Comparison of ENCODE assay signal across 21 mouse cellular contexts in genomic region chr10:62511528-62511927, GRCm38 (mm10). TPM values are rescaled to one million over a fixed set of nuclear protein-coding genes. Genes with fewer than 3 reads are reported as not detected.
DNase-seq lines count a peak whose midpoint lies in the region; ATAC-seq and TF ChIP-seq lines count a peak whose summit lies in the region.
"Had no signal": no experiment of that assay in that cellular context is flagged by ENCODE, and none has a peak within 500 bp of the region (broad histone marks: within the 10 kb centered on the region; RNA-seq: fewer than 3 reads in every experiment).

No protein-coding gene starts in this region.

- no peak for TF ChIP-seq CTCF in liver, postnatal 0 days (IDR thresholded peaks at IDR 0.05; ENCODE audit: low read depth)
- no peak for TF ChIP-seq CTCF in G1E (IDR thresholded peaks at IDR 0.05; ENCODE audit: low read depth, low read length)

- intact Hi-C loops in gastrocnemius, postnatal 36 days (cut with DNase I) = no loop called here

- no peaks in the 10 kb centered on the region for H3K9me3 ChIP-seq in liver, postnatal 0 days (ENCODE audit: low read length)
- H3K9me3 ChIP-seq in liver, embryonic 11.5 days (ENCODE audit: control insufficient read depth, low read length) = no peaks in the 10 kb centered on the region
- no peaks in the 10 kb centered on the region for H3K9me3 ChIP-seq in G1E (replicated peaks)
- H3K9me3 ChIP-seq: embryonic facial prominence, embryonic 13.5 days; forebrain, embryonic 13.5 days; heart, embryonic 13.5 days had no signal

- no peak overlapping the region for H3K4me3 ChIP-seq in liver, postnatal 0 days (ENCODE audit: low read depth, low read length)
- no peak overlapping the region for H3K4me3 ChIP-seq in liver, embryonic 11.5 days (ENCODE audit: low read depth, low read length)
- H3K4me3 ChIP-seq in G1E (ENCODE audit: low read depth, low read length) = no peak overlapping the region
- H3K4me3 ChIP-seq: embryonic facial prominence, embryonic 13.5 days; forebrain, embryonic 13.5 days; heart, embryonic 13.5 days had no signal

- no peak for ATAC-seq in liver, postnatal 0 days
- no peak for ATAC-seq in liver, embryonic 11.5 days (replicated peaks; ENCODE audit: low FRiP score)
- peak; percentile 28 for ATAC-seq in G1E (ENCODE audit: extremely low read depth, insufficient number of reproducible peaks, low FRiP score, poor library complexity, severe bottlenecking)
- ATAC-seq in granulocyte monocyte progenitor cell, adult 5-6 weeks (replicated peaks; ENCODE audit: poor library complexity, severe bottlenecking) = peak; percentile 47
- peak; percentile 12; the same call in 1 of the 2 replicates for ATAC-seq in monocyte, adult 5-6 weeks (replicated peaks; ENCODE audit: insufficient number of reproducible peaks, low FRiP score, low TSS enrichment, poor library complexity, severe bottlenecking)
- ATAC-seq: forebrain, embryonic 13.5 days; forebrain, postnatal 0 days had no signal

- peak overlapping the region; percentile 22; the same call in 1 of the 2 replicates for H3K27ac ChIP-seq in liver, postnatal 0 days (ENCODE audit: low read depth)
- no peak overlapping the region for H3K27ac ChIP-seq in liver, embryonic 11.5 days (ENCODE audit: low read depth, low read length)
- H3K27ac ChIP-seq: embryonic facial prominence, embryonic 13.5 days; forebrain, embryonic 13.5 days; heart, embryonic 13.5 days; hindbrain, embryonic 14.5 days had no signal

- H3K27me3 ChIP-seq in liver, postnatal 0 days (ENCODE audit: insufficient read depth, low read length) = no peaks in the 10 kb centered on the region
- H3K27me3 ChIP-seq in liver, embryonic 11.5 days (replicated peaks; ENCODE audit: control insufficient read depth, insufficient read depth, low read length) = no peaks in the 10 kb centered on the region
- H3K27me3 ChIP-seq in G1E (ENCODE audit: insufficient read depth, low read length) = no peaks in the 10 kb centered on the region
- H3K27me3 ChIP-seq: CH12.LX had no signal

- no peak for TF ChIP-seq EP300 in liver, postnatal 0 days (IDR thresholded peaks at IDR 0.05; ENCODE audit: low read depth)

- no peak overlapping the region for H3K9ac ChIP-seq in liver, postnatal 0 days (replicated peaks)
- no peak overlapping the region for H3K9ac ChIP-seq in liver, embryonic 11.5 days (ENCODE audit: low read depth, low read length)
- H3K9ac ChIP-seq: embryonic facial prominence, embryonic 13.5 days; forebrain, embryonic 13.5 days; forebrain, postnatal 0 days; heart, embryonic 13.5 days; hindbrain, embryonic 14.5 days had no signal

- H3K4me2 ChIP-seq in liver, postnatal 0 days (ENCODE audit: low read depth, low read length) = no peak overlapping the region
- H3K4me2 ChIP-seq in liver, embryonic 11.5 days = no peak overlapping the region
- H3K4me2 ChIP-seq: embryonic facial prominence, embryonic 13.5 days; forebrain, embryonic 13.5 days; heart, embryonic 13.5 days; hindbrain, embryonic 14.5 days had no signal

- H3K36me3 ChIP-seq in liver, postnatal 0 days (replicated peaks; ENCODE audit: insufficient read depth, low read length) = no peaks in the 10 kb centered on the region
- no peaks in the 10 kb centered on the region for H3K36me3 ChIP-seq in liver, embryonic 11.5 days (ENCODE audit: control insufficient read depth, insufficient read depth, low read length)
- no peaks in the 10 kb centered on the region for H3K36me3 ChIP-seq in G1E (replicated peaks)
- H3K36me3 ChIP-seq: embryonic facial prominence, embryonic 13.5 days; heart, embryonic 13.5 days had no signal

- H3K4me1 ChIP-seq in liver, postnatal 0 days (ENCODE audit: insufficient read depth) = peaks cover 13% of the 10 kb centered on the region
- peaks cover 12% of the 10 kb centered on the region for H3K4me1 ChIP-seq in liver, embryonic 11.5 days (replicated peaks; ENCODE audit: control insufficient read depth, insufficient read depth, low read length)
- peaks cover 30% of the 10 kb centered on the region for H3K4me1 ChIP-seq in G1E (ENCODE audit: insufficient read depth, low read depth, low read length)

- DNase-seq in liver, postnatal 0 days = no peak
- no peak for DNase-seq in liver, embryonic 11.5 days (ENCODE audit: low spot score)
- no peak for DNase-seq in G1E (ENCODE audit: low spot score)
- no peak for DNase-seq in ovary, adult 18-20 months (ENCODE audit: low spot score)
- no peak for DNase-seq in gastrocnemius, postnatal 36 days
- DNase-seq: adrenal gland, adult 8-10 months; adrenal gland, postnatal 36 days; cerebellum, adult 11 months; cerebellum, adult 8-10 months; cerebellum, postnatal 14 days; forebrain, postnatal 0 days; gastrocnemius, postnatal 14 days; heart, adult 11 months; heart, postnatal 4 days had no signal

- 39% methylated on average over 6 of the region's 6 CpGs for WGBS in liver, postnatal 0 days (ENCODE audit: insufficient replicate concordance)
- WGBS in liver, embryonic 11.5 days = 55% methylated on average over 6 of the region's 6 CpGs

RNA-seq across cellular contexts. Expression of gene Srgn, which starts 15.7 kb away (rescaled TPM):
- polyA plus RNA-seq in liver, postnatal 0 days (2015; fragmentation: Nextera tagmentation; extraction: Ambion mirVana) = 108 and 110 TPM in 2 replicates
- polyA plus RNA-seq in liver, embryonic 11.5 days (2014; fragmentation: Nextera tagmentation; extraction: Ambion mirVana) = 59.2 and 66.1 TPM in 2 replicates
- total RNA-seq in G1E (2014; fragmentation: Nextera tagmentation) = 700 and 806 TPM in 2 replicates
- 437 and 463 TPM in 2 replicates for total RNA-seq in G1E (2017)
- polyA plus RNA-seq in G1E (2012) = 18.3 and 92.7 TPM in 2 replicates
- total RNA-seq in granulocyte monocyte progenitor cell, adult 5-6 weeks (2014; fragmentation: Nextera tagmentation) = 2,018 and 2,531 TPM in 2 replicates
- 2,281 and 2,967 TPM in 2 replicates for total RNA-seq in granulocyte monocyte progenitor cell, adult 5-6 weeks (2017)
- 1,192 to 2,405 TPM (median 1,864 TPM) in 3 replicates for total RNA-seq in monocyte, adult 5-6 weeks (2017)
- 10 to 100 TPM; 12.2 to 14.1 TPM for total RNA-seq in gastrocnemius, postnatal 36 days (2021)

RNA-seq across cellular contexts. Expression of gene Vps26a, which starts 24.9 kb away (rescaled TPM):
- 32.1 and 33.8 TPM in 2 replicates for polyA plus RNA-seq in liver, postnatal 0 days (2015; fragmentation: Nextera tagmentation; extraction: Ambion mirVana)
- 77.4 and 87.8 TPM in 2 replicates for polyA plus RNA-seq in liver, embryonic 11.5 days (2014; fragmentation: Nextera tagmentation; extraction: Ambion mirVana)
- total RNA-seq in G1E (2014; fragmentation: Nextera tagmentation) (63.4 and 79.5 TPM in 2 replicates), G1E (2017) (134 and 165 TPM in 2 replicates)
- 5.1 and 10.3 TPM in 2 replicates for polyA plus RNA-seq in G1E (2012)
- total RNA-seq in granulocyte monocyte progenitor cell, adult 5-6 weeks (2014; fragmentation: Nextera tagmentation) = 59.0 and 64.1 TPM in 2 replicates
- total RNA-seq in granulocyte monocyte progenitor cell, adult 5-6 weeks (2017) = 69.8 and 92.6 TPM in 2 replicates
- total RNA-seq in monocyte, adult 5-6 weeks (2017) = 86.6 to 110 TPM (median 102 TPM) in 3 replicates
- total RNA-seq in gastrocnemius, postnatal 36 days (2021) = 10 to 100 TPM; 24.3 to 29.0 TPM

Comparison
In these comparisons a context has a peak if more than half of its experiments do, and no peak if none do; other contexts are left out.
1. ATAC-seq: peak in G1E (single experiment), granulocyte monocyte progenitor cell, adult 5-6 weeks (single experiment) and monocyte, adult 5-6 weeks (single experiment); none in liver, postnatal 0 days (single experiment) and liver, embryonic 11.5 days (single experiment).
2. RNA of gene Srgn, which starts 15.7 kb away (total RNA-seq): 2,018 to 2,967 TPM in granulocyte monocyte progenitor cell, adult 5-6 weeks, 1,192 to 2,405 TPM in monocyte, adult 5-6 weeks and 437 to 806 TPM in G1E; 12.2 to 14.1 TPM in gastrocnemius, postnatal 36 days; every median in the first group is over 10 times any median in the second.